Mouse (Mus musculus) gonadal fat pad, adult 2 months (tissue): ENCODE measurements around the gene Rara. TPM values are rescaled to one million over a fixed set of nuclear protein-coding genes. Genes with fewer than 3 reads are reported as not detected.

Experiments used
- DNase-seq: peaks from one replicate; pipeline ENCODE4 v3.0.0-alpha.2; 2012; ENCODE audit warnings: low read depth
- polyA plus RNA-seq: library from polyadenylated mRNA; depleted of rRNA; stranded (reverse); fragments of >200 nt; gene quantifications from 2 replicates; pipeline ENCODE4 v1.2.3, GENCODE M21; 2012

Gene Rara
- polyA plus RNA-seq, 1 experiment: 17.0 TPM

- DNase-seq: no peak
Measured at GRCm38 (mm10) chr11:98937914-98938694, 10.5 kb downstream of the Rara start.

GRCm38 (mm10) chr11:98938701-98939083 is 11.1 kb downstream of the Rara start:
- DNase-seq: no peak

- DNase-seq: no peak
Measured at GRCm38 (mm10) chr11:98939084-98939952, 11.7 kb downstream of the Rara start.

GRCm38 (mm10) chr11:98939953-98940641 is 12.5 kb downstream of the Rara start:
- no peak for DNase-seq

GRCm38 (mm10) chr11:98940776-98941175 is 13.2 kb downstream of the Rara start:
- DNase-seq: no peak

- no peak for DNase-seq
Measured at GRCm38 (mm10) chr11:98941341-98941825, 13.8 kb downstream of the Rara start.

GRCm38 (mm10) chr11:98941826-98942550 is 14.4 kb downstream of the Rara start:
- DNase-seq: no peak

GRCm38 (mm10) chr11:98942555-98942922 is 14.9 kb downstream of the Rara start:
- DNase-seq: no peak

- DNase-seq: no peak
Measured at GRCm38 (mm10) chr11:98942923-98943641, 15.5 kb downstream of the Rara start.

- no peak for DNase-seq
Measured at GRCm38 (mm10) chr11:98943741-98944461, 16.3 kb downstream of the Rara start.

- DNase-seq: no peak
Measured at GRCm38 (mm10) chr11:98944897-98945604, 17.4 kb downstream of the Rara start.

GRCm38 (mm10) chr11:98945605-98945977 is 18.0 kb downstream of the Rara start:
- DNase-seq: no peak

GRCm38 (mm10) chr11:98947969-98948569 is 20.5 kb downstream of the Rara start:
- no peak for DNase-seq

GRCm38 (mm10) chr11:98949242-98949957 is 21.8 kb downstream of the Rara start:
- no peak for DNase-seq

- DNase-seq: no peak
Measured at GRCm38 (mm10) chr11:98949958-98950460, 22.4 kb downstream of the Rara start.

GRCm38 (mm10) chr11:98950484-98950883 is 22.9 kb downstream of the Rara start:
- no peak for DNase-seq

- no peak for DNase-seq
Measured at GRCm38 (mm10) chr11:98951026-98951906, 23.6 kb downstream of the Rara start.
